Mouse (Mus musculus) B cell, adult 62 days (primary cell): ENCODE data around the gene Kif16b. TPM values are rescaled to one million over a fixed set of nuclear protein-coding genes. Genes with fewer than 3 reads are reported as not detected.

Source experiments
- total RNA-seq: library from RNA; stranded (reverse); gene quantifications from 4 replicates; pipeline ENCODE4 v1.2.4, GENCODE M21; 2023

The Kif16b gene
- 24.4 to 27.2 TPM (median 26.3 TPM) in 4 replicates for total RNA-seq

DNA sequence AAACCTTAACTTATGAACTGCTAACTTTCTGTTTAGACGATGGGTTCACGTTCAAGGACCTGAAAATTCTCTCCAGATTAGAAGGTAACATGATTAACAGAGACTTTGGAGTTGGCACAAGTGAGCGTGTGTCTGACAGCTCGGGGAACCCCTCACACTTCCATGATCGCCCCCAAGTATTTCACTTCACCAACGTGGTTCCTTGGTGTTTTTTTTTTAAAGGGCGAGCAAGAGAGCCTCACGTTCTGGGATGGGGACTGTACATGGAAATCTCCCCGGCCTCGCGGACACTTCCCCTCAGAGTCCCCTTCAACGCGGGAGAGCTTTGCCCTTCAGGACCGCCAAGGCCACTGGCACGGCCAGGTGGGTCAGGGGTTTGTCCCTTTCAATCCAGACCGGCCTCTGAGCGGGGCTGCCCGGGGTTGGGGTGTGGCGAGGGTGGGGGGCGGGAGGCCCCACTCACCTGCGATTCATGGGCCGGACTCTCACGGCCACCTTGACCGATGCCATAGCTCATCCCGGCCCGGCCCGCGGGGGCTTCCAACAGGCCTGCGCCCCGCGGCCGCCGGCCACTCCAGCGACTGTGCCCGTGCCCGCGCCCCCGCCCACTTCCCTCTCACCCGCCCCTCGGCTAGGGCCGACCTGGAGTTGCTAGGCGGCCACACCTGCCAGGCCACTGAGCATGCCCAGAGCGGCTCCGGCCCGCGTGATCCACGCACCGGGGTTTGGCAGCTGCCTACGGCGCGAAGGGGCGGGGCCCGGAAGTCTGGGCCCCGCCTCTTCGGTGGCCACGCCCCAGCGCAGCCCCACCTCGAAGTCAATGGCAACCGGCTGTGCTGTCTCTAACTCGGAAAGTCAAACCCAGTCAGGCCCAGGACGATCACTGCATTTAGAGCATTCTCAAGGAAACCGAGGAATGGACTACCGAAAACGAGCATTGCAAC, at the start of gene Kif16b:
Gene Kif16b, minus strand, starts transcription at position 670 of the 944 bp plus-strand sequence.

Other genes starting within 250 kb of the Kif16b start
- 56.5 to 65.6 TPM (median 61.0 TPM) in 4 replicates for gene Snrpb2, start 161.5 kb upstream of the Kif16b start, total RNA-seq
- not detected in 4 replicates for gene Otor, start 176.9 kb upstream of the Kif16b start, total RNA-seq